Mouse (Mus musculus) megakaryocyte, embryonic 14.5 days (primary cell): ENCODE data around the gene Rgr.
"Not testable (repeated sequence)": the region's sequence is repeated elsewhere in the genome, so short reads cannot be mapped to it uniquely, and the experiment has no call there.

ENCODE experiments used
- FLI1 ChIP-seq: IDR thresholded peaks from 2 replicates; pipeline ENCODE4 v1.6.1; 2012; ENCODE audit warnings: low read length, inconsistent platforms, mixed read lengths
- GATA1 ChIP-seq: IDR thresholded peaks from 3 replicates; pipeline ENCODE4 v1.6.1; 2012; ENCODE audit warnings: mixed read lengths, low read length, inconsistent platforms, borderline replicate concordance

DNA sequence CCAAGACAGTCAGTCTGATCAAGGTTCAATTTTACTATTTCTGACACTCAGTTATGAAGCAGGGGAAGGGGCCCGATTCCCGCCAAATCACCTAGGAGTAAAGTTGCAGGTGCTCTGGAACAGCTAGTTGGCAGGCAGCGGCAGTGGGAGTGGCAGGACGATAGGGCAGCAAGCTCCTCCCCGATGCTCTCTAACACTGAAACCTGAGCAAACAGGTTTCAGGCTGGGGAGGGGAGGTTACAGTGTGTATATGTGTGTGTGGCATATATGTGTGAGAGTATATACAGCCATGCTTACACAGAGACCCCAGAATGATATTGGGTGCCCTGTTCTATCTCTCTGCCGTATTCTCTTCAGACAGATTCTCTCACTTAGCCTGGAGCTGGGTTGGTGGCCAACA is 48.0 kb downstream of the Rgr start:
- TF ChIP-seq GATA1, FLI1: not testable (repeated sequence)
